Mouse (Mus musculus): ENCODE measurements around the gene Emp3. TPM values are rescaled to one million over a fixed set of nuclear protein-coding genes. Genes with fewer than 3 reads are reported as not detected.
"Not testable (repeated sequence)": the region's sequence is repeated elsewhere in the genome, so short reads cannot be mapped to it uniquely, and the experiment has no call there.

The Emp3 gene
- polyA plus RNA-seq, 1 experiment from 2014 or later = 295 TPM

DNA sequence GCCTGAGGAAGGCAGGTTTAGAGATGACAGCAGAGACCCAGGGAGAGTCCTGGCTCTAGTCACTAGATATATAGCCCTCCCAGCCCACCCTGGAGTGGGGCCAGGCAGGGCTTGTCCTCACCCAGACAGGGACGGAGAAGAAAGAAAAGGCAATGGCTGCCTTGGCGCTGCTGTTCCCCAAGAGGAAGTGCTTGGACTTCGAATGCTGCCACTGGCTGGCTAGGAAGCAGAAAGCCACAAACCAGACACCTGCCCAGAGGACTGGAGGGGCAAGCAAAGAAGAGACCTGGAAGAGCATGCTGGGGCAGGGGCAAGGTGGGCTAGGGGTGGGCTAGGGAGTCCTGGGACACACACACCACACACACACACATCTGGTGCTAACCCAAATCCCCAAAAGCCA lies 34.0 kb downstream of the Emp3 start:
- no peak overlapping the region for H3K4me3 ChIP-seq (ENCODE audit: low read depth, low read length)
- peaks cover 28% of the 10 kb centered on the region for H3K36me3 ChIP-seq (ENCODE audit: control insufficient read depth, insufficient read depth, low read length)
- H3K4me2 ChIP-seq (replicated peaks; ENCODE audit: low read depth, low read length) = no peak overlapping the region
- H3K9me3 ChIP-seq (ENCODE audit: control insufficient read depth, low read depth, low read length) = no peaks in the 10 kb centered on the region
- ATAC-seq (ENCODE audit: insufficient number of reproducible peaks, insufficient read depth, low FRiP score, low read depth) = no peak
- no peak overlapping the region for H3K9ac ChIP-seq (replicated peaks; ENCODE audit: low read depth, low read length)
- no peaks in the 10 kb centered on the region for H3K27me3 ChIP-seq (ENCODE audit: control insufficient read depth, insufficient read depth, low read length)
- 52% methylated on average over 3 of the region's 3 CpGs for WGBS
- H3K4me1 ChIP-seq (ENCODE audit: control insufficient read depth, insufficient read depth, low read length) = no peaks in the 10 kb centered on the region
- H3K27ac ChIP-seq (ENCODE audit: low read length) = no peak overlapping the region

DNA sequence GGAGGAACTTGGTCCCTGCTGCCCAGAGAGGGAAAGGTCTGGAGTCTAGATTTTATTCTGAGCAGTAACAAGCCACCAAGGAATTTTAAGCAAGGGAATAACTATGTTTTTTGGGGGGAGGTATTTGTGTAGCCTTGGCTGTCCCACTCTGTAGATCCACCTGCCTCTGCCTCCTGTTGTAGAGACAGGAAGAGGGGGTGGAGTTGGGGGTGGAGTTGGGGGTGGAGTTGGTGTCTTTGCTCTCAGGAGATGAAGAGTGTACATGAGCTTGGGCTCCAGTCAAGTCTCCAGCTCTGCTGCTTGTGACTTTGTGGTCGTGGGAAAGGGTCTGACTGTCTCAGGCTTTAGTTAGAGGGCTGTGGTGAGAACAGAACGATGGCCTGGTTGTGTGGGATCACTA lies 40.2 kb downstream of the Emp3 start:
- WGBS = 91% methylated on average over 2 of the region's 2 CpGs
- no peak overlapping the region for H3K27ac ChIP-seq (ENCODE audit: low read length)
- H3K4me2 ChIP-seq (replicated peaks; ENCODE audit: low read depth, low read length) = no peak overlapping the region
- no peaks in the 10 kb centered on the region for H3K4me1 ChIP-seq (ENCODE audit: control insufficient read depth, insufficient read depth, low read length)
- no peak for ATAC-seq (ENCODE audit: insufficient number of reproducible peaks, insufficient read depth, low FRiP score, low read depth)
- H3K9ac ChIP-seq (replicated peaks; ENCODE audit: low read depth, low read length) = no peak overlapping the region
- no peak overlapping the region for H3K4me3 ChIP-seq (ENCODE audit: low read depth, low read length)
- no peaks in the 10 kb centered on the region for H3K27me3 ChIP-seq (ENCODE audit: control insufficient read depth, insufficient read depth, low read length)
- no peaks in the 10 kb centered on the region for H3K9me3 ChIP-seq (ENCODE audit: control insufficient read depth, low read depth, low read length)
- peaks cover 77% of the 10 kb centered on the region for H3K36me3 ChIP-seq (ENCODE audit: control insufficient read depth, insufficient read depth, low read length)

- Histone ChIP-seq H3K27ac (ENCODE audit: low read length) (no peak overlapping the region), H3K9ac (replicated peaks; ENCODE audit: low read depth, low read length) (no peak overlapping the region), H3K4me1 (ENCODE audit: control insufficient read depth, insufficient read depth, low read length) (no peaks in the 10 kb centered on the region), H3K9me3 (ENCODE audit: control insufficient read depth, low read depth, low read length) (no peaks in the 10 kb centered on the region), H3K4me3 (ENCODE audit: low read depth, low read length) (no peak overlapping the region), H3K4me2 (replicated peaks; ENCODE audit: low read depth, low read length) (no peak overlapping the region), H3K36me3 (ENCODE audit: control insufficient read depth, insufficient read depth, low read length) (peaks cover 82% of the 10 kb centered on the region), H3K27me3 (ENCODE audit: control insufficient read depth, insufficient read depth, low read length) (no peaks in the 10 kb centered on the region)
- 95% methylated on average over 4 of the region's 4 CpGs for WGBS
- no peak for ATAC-seq (ENCODE audit: insufficient number of reproducible peaks, insufficient read depth, low FRiP score, low read depth)
Measured at GRCm38 (mm10) chr7:45880531-45880930, 40.7 kb downstream of the Emp3 start.

GRCm38 (mm10) chr7:45878278-45878677 lies 42.9 kb downstream of the Emp3 start, which contains the start of gene Grin2d:
TSS of gene Grin2d (minus strand) at chr7:45878378.
- not testable (repeated sequence) for H3K9me3 ChIP-seq (ENCODE audit: control insufficient read depth, low read depth, low read length); ATAC-seq (ENCODE audit: insufficient number of reproducible peaks, insufficient read depth, low FRiP score, low read depth); H3K4me3 ChIP-seq (ENCODE audit: low read depth, low read length); H3K27ac ChIP-seq (ENCODE audit: low read length); H3K9ac ChIP-seq (replicated peaks; ENCODE audit: low read depth, low read length); H3K4me2 ChIP-seq (replicated peaks; ENCODE audit: low read depth, low read length); H3K27me3 ChIP-seq (ENCODE audit: control insufficient read depth, insufficient read depth, low read length)
- Histone ChIP-seq H3K4me1 (ENCODE audit: control insufficient read depth, insufficient read depth, low read length) (peaks cover 15% of the 10 kb centered on the region; the same call in 1 of the 2 replicates), H3K36me3 (ENCODE audit: control insufficient read depth, insufficient read depth, low read length) (peaks cover 75% of the 10 kb centered on the region)
- 97% methylated on average over 1 of the region's 1 CpGs for WGBS

DNA sequence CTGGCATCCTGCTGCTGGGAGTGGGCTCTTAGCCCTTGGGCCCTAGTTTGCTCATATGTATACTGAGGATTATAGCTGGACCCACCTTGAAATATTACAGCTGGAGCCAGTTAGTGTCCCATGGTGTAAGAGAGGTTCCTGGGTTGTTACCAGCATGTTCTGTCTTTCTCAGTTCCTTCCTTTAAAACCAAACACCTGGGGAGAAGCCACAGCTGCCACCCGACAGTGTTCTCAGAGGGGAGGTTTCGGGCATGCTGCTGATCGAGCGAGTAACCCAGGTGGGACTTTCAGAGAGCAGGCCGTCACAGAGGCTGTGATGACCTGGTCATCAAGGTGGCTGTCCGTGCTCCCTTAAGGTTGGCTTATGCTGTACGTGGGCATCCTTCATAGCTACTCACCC lies 44.3 kb downstream of the Emp3 start:
- no peak overlapping the region for H3K9ac ChIP-seq (replicated peaks; ENCODE audit: low read depth, low read length)
- H3K4me1 ChIP-seq (ENCODE audit: control insufficient read depth, insufficient read depth, low read length) = peaks cover 15% of the 10 kb centered on the region; the same call in 1 of the 2 replicates
- no peak overlapping the region for H3K4me2 ChIP-seq (replicated peaks; ENCODE audit: low read depth, low read length)
- H3K4me3 ChIP-seq (ENCODE audit: low read depth, low read length) = no peak overlapping the region
- peaks cover 61% of the 10 kb centered on the region for H3K36me3 ChIP-seq (ENCODE audit: control insufficient read depth, insufficient read depth, low read length)
- no peaks in the 10 kb centered on the region for H3K27me3 ChIP-seq (ENCODE audit: control insufficient read depth, insufficient read depth, low read length)
- no peak overlapping the region for H3K27ac ChIP-seq (ENCODE audit: low read length)
- no peak for ATAC-seq (ENCODE audit: insufficient number of reproducible peaks, insufficient read depth, low FRiP score, low read depth)
- H3K9me3 ChIP-seq (ENCODE audit: control insufficient read depth, low read depth, low read length) = no peaks in the 10 kb centered on the region
- 94% methylated on average over 7 of the region's 7 CpGs for WGBS

DNA sequence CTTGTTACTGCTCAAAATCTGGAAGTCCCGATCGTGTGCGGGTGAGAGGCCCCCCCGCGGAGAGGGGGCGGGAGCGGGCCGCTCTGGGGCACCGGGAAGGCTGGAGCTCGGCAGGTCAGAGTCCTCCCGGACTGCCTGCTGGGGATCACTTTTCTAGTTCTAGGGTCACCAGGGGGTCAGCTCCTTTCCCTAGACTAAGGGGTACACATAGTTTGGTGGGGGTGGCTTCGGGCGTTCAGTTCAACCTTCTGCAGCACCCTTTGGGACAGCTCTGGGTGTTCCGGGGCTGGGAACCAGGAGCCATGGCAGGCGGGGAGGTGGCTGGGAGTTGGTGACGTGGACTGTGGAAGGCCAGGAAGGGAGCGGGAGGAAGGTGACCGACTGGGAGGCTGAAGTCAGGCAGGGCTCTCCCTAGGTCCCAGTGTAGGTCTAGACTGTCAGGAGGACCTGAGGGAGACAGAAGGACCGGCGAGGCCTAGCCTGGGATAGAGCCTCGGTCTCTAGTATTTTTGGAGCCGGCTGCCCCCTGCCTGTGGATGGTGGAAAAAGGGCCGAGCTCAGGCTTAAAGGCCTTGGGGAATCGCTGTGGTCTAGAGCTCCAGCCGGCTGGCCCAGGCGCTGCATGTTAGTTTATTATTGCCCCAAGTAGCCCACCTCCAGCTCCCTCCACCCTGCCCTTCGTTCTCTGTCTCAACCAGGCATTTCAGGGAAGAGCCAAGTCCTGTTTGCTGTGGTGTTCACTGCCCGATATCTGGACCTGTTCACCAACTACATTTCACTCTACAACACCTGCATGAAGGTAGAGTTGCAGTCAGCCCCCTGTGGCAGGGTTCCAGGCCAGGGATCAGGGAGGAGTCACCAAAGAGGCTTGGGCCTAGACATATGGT lies 47.9 kb downstream of the Emp3 start:
- Histone ChIP-seq H3K4me3 (ENCODE audit: low read depth, low read length) (peak overlapping the region; percentile 76), H3K4me2 (replicated peaks; ENCODE audit: low read depth, low read length) (peak overlapping the region; percentile 89), H3K27me3 (ENCODE audit: control insufficient read depth, insufficient read depth, low read length) (0 out of 2 replicates have a peak, but pooled peaks cover 9% of the 10 kb centered on the region), H3K36me3 (ENCODE audit: control insufficient read depth, insufficient read depth, low read length) (peaks cover 35% of the 10 kb centered on the region), H3K9ac (replicated peaks; ENCODE audit: low read depth, low read length) (peak overlapping the region; percentile 90), H3K27ac (ENCODE audit: low read length) (peak overlapping the region; percentile 93), H3K4me1 (ENCODE audit: control insufficient read depth, insufficient read depth, low read length) (peaks cover 35% of the 10 kb centered on the region; the same call in 1 of the 2 replicates), H3K9me3 (ENCODE audit: control insufficient read depth, low read depth, low read length) (no peaks in the 10 kb centered on the region)
- 1% methylated on average over 28 of the region's 28 CpGs for WGBS
- peak; percentile 43 for ATAC-seq (ENCODE audit: insufficient number of reproducible peaks, insufficient read depth, low FRiP score, low read depth)

GRCm38 (mm10) chr7:45872624-45873023 lies 48.6 kb downstream of the Emp3 start, which contains the start of gene Kdelr1:
TSS of gene Kdelr1 (plus strand) at chr7:45872772.
- Histone ChIP-seq H3K36me3 (ENCODE audit: control insufficient read depth, insufficient read depth, low read length) (peaks cover 31% of the 10 kb centered on the region), H3K9me3 (ENCODE audit: control insufficient read depth, low read depth, low read length) (no peaks in the 10 kb centered on the region), H3K4me3 (ENCODE audit: low read depth, low read length) (peak within 1 kb of the TSS; percentile 76), H3K9ac (replicated peaks; ENCODE audit: low read depth, low read length) (peak within 1 kb of the TSS; percentile 90), H3K27me3 (ENCODE audit: control insufficient read depth, insufficient read depth, low read length) (0 out of 2 replicates have a peak, but pooled peaks cover 9% of the 10 kb centered on the region), H3K4me2 (replicated peaks; ENCODE audit: low read depth, low read length) (peak within 1 kb of the TSS; percentile 89), H3K4me1 (ENCODE audit: control insufficient read depth, insufficient read depth, low read length) (peaks cover 39% of the 10 kb centered on the region; the same call in 1 of the 2 replicates), H3K27ac (ENCODE audit: low read length) (peak within 1 kb of the TSS; percentile 93)
- 1% methylated on average over 18 of the region's 18 CpGs for WGBS
- ATAC-seq (ENCODE audit: insufficient number of reproducible peaks, insufficient read depth, low FRiP score, low read depth) = peak; percentile 74

- WGBS = 1% methylated on average over 30 of the region's 30 CpGs
- Histone ChIP-seq H3K27ac (ENCODE audit: low read length) (no peak overlapping the region), H3K9me3 (ENCODE audit: control insufficient read depth, low read depth, low read length) (no peaks in the 10 kb centered on the region), H3K36me3 (ENCODE audit: control insufficient read depth, insufficient read depth, low read length) (peaks cover 10% of the 10 kb centered on the region), H3K4me2 (replicated peaks; ENCODE audit: low read depth, low read length) (peak overlapping the region; percentile 43), H3K4me1 (ENCODE audit: control insufficient read depth, insufficient read depth, low read length) (peaks cover 47% of the 10 kb centered on the region; the same call in 1 of the 2 replicates), H3K27me3 (ENCODE audit: control insufficient read depth, insufficient read depth, low read length) (0 out of 2 replicates have a peak, but pooled peaks cover 12% of the 10 kb centered on the region), H3K9ac (replicated peaks; ENCODE audit: low read depth, low read length) (peak overlapping the region; percentile 28; the same call in 1 of the 2 replicates), H3K4me3 (ENCODE audit: low read depth, low read length) (peak overlapping the region; percentile 23)
- no peak for ATAC-seq (ENCODE audit: insufficient number of reproducible peaks, insufficient read depth, low FRiP score, low read depth)
Measured at GRCm38 (mm10) chr7:45870282-45871058, 50.7 kb downstream of the Emp3 start.
